Mouse (Mus musculus) right cerebral cortex, postnatal 4 days (tissue): ENCODE data around the gene Rrp1.
"Not testable (repeated sequence)": the region's sequence is repeated elsewhere in the genome, so short reads cannot be mapped to it uniquely, and the experiment has no call there.

Experiments used
- DNase-seq: peaks from one replicate; pipeline ENCODE4 v3.0.0-alpha.2; 2022

The Rrp1 gene

DNA sequence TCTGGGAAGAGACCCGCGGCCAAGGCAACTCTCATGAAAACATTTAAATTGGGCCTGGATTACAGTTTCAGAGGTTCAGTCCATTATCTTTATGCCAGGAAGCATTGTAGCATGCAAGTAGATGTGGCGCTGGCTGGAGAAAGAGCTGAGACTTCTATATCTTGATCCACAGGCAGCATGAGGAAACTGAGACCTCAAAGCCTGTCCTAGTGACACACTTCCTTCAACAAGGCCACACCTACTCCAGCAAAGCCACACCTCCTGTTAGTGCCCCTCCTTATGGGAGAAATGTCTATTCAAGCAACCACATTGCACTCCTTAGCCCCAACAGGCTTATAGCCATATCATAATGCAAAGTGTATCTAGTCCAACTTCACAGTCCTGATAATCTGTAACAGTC, 9.8 kb upstream of the Rrp1 start:
- no peak for DNase-seq

DNA sequence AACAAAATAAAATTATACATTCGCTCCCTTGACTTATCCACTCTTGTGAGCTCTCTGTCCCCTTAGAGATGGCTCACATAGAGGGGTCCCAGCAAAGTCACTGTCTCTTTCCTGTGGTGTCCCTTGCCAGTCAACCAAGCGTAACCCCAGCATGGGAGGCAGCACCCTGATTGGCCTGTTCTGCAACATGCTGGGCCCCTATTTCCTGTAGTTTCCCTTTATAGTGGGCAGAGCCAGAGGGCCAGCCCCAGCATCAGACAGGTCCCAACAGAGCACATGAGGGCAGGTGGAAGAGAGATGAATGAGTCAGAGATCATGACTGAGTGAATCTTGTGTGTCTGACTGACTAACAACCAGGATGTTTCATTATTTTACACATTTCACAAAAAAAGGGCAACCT, 8.1 kb upstream of the Rrp1 start:
- no peak for DNase-seq

DNA sequence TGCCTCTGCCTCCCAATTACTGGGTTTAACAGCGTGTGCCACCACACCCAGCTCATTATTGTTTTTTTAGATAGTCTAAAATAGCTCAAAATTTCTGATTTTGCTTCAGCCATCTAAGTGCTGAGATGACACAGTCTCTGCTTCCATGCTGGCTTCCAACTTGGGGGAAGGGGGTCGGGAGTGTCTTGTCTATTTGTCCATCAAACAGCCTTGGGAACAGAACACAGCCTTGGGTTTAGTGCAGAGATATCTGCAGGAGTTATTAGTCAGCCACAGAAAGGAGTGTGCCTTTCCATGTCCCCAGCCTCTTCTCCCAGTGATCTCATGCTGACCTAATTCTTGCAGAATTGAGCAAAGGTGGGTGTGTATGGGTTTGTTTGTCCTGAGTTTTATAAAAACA, 5.9 kb upstream of the Rrp1 start:
- DNase-seq: no peak

DNA sequence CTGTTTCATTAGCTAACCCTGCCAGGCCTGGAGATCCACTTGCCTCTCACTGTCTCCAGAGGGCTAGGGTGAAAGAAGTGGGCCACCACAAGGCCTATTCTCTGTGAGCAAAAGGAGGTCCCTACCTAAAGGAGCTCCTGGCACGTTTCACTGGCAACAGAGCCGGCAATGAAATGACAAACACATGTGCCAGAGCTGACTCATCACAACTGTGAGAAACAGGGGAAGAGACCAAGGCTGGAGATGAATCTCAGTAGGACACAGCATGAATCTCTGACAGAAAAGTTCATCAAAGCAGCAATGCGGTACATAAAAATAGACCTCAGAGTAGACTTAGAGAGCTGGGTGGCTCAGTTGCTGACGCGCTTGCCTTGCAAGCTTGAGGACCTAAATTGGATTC, 5.0 kb upstream of the Rrp1 start:
- DNase-seq: no peak

DNA sequence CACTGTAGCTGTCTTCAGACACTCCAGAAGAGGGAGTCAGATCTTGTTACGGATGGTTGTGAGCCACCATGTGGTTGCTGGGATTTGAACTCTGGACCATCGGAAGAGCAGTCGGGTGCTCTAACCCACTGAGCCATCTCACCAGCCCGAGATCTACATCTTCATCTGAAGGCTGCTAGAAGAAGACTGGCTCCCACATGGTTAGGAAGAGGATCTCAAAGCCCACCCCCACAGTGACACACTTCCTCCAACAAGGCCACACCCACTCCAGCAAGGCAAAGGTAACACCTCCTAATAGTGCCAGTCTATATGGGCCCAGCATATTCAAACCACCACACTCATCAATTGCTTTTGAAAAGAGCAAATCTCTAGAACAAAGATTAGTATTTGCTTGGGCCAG, 2.1 kb upstream of the Rrp1 start:
- DNase-seq: not testable (repeated sequence)

DNA sequence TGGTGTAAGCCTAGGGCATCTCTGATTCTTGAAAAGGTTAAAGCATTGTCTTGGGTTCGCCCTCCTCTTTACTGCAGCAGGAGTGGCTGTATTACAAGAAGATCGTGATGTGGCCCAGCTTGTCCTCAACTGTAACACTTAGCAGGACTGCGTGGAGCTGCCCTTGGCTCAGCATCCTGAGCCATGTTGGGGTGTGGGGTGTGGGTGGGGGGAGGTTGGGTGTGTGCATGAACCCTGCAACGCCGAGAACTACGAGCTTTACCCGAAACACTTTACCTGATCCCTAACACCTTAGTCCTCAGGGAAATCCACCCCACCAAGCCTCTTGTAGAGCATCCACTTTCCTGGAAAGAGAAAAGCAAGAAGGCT, 293 bp upstream of the Rrp1 start:
- DNase-seq: no peak

DNA sequence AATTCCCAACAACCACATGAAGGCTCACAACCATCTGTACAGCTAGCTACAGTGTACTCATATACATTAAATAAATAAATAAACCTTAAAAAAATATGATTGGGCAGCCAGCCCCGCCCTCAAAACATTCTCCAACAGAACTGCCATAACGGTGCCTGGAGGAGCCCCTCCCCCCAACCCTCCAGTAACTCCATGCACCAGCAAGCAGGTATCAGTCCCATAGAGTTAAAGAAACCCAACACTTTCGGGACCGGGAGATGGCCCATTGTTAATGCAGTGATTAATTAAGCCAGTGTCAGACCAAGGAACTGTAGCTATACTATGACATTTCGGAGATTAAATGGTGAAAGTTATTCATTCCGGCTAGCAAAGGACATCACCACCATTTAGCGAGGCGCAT, 992 bp downstream of the Rrp1 start:
- no peak for DNase-seq

DNA sequence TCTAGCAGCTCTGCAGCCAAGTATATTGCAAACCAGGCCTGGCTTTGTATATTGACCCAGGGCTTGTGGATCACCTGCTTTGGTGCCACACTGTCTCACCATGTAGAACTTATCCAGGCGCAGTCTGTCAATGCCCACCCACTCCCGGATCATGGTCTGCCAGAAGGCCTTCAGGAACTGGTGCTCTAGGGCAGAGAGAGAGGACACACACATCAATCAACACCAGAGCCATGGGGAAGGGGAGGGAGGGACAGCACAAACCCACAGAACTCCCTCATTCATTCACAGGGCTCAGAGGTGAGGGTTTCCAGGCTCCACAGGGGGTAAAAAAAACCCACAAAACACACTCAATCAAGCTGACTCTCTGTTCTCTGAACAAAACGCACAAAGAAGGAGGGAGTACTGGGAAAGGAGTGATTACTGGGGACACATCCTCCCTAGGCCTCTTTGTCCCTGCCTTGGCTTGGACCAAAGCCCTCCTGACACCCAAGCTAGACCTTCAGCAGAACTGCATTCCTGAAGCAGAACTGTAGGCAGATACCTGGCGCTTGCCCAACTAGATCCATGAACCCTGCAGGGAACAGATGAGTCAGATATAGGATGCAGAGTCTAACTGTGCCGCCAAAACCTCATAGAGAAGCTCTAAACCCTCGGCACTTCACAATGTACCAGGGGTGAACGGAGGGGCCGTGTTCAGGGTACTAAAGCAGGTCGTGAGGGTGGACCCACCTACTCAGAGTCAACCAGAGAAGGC, 3.6 kb downstream of the Rrp1 start:
- DNase-seq: no peak

DNA sequence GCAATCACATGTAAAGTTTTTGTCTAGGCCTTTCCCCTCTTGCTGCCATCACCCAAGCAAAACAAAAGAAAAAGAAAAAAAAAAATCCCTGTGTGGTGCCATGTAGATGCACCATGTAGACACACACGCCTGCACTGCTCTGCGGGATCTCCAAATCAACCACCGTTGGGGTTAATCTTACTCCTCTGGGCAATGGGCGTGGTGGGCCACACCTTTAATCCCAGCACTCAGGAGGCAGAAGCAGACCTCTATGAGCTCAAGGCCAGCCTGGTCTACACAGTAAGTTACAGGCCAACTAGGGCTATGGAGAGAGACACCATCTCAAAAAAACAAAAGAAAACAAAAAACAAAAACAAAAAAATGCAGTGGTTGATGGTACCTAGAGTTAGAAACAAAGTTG, 5.7 kb downstream of the Rrp1 start:
- no peak for DNase-seq

DNA sequence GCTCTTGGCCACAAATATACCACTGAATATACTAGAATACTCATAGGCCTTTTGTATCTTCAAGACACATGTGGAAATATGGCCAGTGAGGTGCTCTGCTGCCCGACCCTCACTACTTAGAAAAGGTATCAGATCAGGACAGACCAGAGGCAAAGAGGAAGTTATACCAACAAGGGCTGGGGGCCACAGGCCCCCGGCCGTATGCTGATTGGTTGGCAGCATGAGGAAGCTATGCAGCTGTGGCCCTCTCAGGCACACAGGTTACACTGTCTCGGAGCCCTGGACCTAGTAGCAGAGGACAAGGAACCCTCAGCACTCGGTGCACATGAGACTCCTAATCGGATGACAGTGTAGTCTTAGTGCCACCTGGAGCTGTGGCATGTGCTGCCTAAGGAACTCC, 6.7 kb downstream of the Rrp1 start:
- DNase-seq: no peak

DNA sequence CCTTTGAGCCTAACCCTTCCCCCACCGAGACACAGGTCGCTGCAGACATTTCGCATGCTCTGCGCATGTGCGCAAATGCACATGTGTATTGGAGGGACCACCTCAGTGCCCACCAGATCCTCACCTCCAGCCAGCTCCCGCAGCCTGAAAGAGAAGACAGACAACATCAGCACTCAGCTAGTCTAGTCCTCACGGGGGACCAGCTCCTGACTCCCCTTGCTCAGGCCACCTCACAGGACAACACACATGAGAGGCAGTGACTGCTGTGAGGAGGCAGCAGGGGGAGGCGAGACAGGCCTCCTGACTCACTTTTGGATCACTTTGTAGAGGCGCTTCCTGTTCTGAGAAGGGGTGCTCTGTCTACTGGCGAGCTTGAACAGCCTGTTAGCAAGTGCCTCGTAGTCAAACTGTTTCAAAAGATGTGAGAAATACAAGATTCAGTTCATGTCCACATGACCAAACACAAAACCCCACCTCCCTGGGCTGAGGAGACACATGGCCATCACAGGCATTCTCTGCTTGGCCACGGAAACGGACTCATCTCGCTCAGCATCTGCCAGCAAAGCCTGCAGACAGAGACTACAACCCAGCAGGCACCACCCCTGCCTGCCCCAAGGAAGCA, 10.4 kb downstream of the Rrp1 start:
- DNase-seq: no peak

DNA sequence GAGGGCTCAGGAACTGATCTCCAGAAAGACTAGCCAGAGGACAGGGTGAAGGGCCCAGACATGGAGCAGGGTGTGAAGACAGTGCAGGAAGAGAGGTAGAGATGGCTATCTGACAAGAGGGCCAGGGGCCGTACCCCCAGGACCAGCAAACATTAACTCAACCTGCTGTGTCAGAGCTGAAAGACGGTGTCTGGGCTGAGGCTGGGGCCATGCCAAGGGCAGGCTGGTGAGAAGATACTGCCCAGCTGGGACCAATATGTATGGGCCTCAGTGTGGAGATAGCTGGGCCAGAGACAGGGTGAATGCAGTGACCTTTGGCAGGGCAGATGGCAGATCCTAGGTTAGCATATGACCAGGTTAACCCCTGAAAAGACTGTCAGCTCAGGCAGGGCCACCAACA, 11.7 kb downstream of the Rrp1 start:
- no peak for DNase-seq

DNA sequence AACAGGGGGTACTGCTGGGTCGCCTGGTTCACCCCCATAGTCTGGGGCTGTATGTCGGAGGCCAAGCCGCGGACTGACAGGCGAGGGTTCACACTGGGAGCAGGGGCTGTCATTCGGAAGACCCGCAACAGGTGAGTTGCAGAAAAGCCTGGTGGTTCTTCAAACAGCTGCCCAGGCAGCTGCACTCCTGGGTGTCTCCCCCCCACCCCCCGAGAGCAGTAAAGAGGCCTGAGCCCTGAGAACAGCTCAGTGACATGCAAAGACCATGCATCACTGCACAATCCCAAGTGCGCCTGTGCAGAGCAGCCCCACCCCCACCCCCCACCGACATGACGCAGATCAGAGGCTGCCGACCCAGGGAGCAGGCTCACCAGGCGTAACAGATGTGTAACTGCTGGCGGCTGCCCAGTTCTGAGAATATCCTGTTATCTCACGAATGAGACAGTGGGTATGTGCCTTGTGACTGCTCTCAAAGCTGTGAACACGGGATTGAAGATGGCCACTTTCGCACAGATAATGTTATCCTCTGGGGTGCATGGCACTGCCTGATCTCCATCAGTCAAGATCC, 13.7 kb downstream of the Rrp1 start:
- peak; percentile 56 for DNase-seq

DNA sequence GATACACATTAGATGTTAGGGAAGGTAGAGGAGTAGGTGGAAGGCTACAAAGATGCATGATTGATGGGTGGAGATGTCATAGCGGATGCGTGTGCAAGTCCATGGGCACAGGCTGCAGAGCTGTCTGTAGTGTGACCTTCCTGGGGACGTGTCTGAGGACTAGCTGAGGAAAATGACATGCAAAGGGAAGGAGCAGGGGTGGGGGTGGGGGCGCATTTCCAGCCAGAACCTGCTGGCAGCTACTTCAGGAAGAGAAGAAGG, 16.3 kb downstream of the Rrp1 start:
- DNase-seq: no peak

DNA sequence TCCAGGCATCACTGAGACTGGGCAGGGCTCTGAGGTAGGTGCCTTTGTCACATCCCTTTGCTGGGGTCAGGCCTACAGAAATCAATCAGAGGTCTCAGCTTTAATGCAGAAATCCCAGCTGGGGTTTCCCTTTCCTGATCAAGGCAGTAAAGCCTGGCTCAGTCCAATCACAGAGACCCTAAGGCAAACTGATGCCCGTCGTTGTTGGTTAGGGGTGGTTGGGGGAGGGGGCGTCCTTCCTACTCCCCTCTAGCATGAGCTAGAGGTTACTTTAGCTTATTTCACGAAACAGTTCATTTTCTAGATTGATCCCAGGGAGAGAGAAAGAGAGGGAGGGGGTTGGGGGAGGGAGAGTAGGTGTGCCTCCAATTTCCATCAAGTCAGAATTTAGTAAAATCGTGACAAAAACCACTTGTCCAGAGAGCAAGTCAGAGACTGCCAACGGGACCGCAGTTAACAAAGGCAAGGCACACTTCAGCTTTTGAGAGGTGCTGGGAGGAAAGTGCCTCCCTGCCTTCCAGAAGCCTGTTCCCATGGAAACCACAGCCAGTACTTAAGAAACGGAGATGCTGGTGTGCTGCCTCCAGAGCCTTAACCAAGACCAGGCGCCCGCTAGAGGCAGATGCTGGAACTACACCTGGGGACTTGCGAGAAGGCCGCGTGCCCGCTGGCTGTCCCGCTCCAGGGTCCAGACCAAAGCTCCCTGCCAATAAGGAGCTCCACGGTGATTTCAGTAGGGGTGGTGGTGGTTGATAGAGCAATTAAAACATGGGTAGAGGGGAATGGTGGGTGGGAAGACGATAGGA, 16.8 kb downstream of the Rrp1 start:
- DNase-seq: peak; percentile 100

DNA sequence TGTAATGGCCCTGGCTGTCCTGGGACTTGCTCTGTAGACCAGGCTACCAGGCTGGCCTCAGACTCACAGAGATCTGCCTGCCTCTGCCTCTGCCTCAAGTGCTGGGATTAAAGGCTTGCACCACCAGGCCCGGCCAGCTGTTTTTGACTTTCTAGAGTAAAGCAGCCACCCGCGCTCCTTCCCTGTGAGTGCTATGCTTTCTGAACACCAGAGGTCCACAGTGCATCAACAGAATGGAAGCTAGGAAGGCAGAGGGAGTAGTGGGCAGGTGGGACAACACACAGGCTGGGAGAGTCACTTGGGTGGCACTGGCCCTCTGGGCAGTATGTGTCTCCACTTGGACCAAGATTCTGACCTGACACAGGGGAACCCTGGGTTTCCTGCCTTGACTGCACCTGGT, 17.5 kb downstream of the Rrp1 start:
- no peak for DNase-seq

DNA sequence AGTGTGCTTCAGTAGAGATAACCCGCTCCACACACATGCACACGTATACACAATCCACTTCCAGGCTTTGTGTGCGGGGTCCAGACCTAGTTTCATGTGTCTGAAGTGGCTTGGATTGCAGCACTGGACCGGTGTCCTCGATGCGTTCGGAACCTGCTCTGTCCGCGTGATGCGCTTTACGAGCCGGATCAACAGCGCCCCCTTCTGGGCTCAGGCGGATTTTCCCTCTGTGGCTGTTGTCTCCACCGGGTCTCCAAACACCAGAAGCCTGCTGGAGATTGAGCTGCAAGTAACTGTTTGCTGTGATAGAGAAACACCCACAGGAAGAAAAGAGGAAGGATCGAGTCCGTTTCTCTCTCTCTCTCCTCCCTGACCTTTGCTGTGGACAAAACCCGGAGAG, 20.8 kb downstream of the Rrp1 start:
- DNase-seq: peak; percentile 83

DNA sequence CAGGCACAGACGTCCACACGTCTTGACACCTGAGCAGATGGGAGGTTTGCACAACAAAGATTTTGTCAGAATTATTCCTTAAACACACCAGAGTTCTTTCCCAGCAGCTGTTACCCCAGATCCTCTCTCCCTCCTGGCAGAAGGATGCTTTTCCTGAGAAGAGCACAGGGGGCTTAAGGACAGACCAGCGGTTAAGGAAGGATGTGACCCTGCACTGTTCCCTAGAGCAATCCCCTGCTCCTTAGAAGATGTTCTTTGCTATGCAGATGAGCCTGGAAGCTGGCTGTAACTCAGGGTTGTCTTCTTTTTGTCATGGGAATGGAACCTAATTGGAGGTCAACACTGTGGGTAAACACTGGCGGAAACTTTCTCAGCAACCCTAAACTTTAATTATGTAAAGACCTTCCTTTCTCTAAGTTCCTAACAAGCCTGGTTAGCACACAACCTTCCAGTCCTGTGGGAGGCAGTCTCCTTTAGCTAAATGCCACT, 21.8 kb downstream of the Rrp1 start:
- DNase-seq: no peak

DNA sequence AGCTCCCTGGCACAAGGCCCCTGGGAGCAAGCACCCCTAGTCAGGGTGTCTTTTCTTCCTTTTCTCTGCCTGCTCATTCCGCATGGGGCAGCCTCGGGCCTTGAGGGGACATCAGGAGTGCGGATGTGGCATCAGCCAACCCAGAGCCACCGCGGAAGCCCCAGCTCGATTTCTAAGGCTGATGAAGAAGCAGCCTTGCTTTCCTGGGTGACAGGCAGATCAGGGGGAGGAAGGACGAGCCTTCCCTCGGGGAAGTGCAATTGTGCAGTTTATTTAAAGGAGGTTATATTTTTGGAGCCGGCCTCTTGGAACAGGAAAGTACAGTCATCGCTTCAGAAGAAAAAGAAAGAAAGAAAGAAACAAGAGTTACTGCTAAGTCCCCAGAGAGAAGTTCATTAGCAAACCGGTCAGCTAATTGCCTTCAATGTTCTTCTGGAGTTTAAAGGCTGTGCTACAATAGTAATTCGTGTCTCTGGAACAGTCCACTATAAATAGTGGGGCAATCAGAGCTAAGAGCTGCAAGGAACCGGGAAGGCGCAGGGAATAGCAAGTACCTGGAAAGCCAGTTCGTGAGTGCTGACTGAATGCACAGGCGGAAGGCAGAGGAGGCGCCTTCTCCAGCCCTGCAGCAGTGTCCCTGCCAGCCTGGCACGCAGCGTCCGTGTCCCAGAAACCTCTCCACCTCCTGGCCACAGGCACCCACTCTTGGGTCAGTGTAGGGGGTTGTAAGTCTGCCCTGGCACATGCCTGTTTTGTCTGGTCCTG, 24.4 kb downstream of the Rrp1 start:
- DNase-seq: no peak

DNA sequence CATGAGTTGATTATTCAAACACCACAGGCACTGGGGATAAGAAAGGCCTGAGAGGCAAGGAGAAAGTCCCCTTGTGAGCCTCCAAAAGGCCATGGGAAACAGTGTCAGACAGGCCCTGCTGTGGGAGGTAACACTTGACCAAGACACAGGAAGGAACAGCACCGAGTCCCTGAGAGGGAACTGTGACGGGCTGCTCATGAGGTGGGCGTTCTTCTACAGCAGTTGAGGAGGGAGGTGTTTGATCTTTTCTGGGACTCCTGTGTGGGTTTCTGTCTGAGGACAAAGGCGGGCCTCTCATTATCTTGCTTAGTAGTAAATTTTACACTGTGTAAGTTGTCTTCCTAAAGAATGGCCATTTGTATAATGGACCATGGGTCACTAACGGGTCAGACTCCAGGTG, 27.3 kb downstream of the Rrp1 start:
- no peak for DNase-seq

DNA sequence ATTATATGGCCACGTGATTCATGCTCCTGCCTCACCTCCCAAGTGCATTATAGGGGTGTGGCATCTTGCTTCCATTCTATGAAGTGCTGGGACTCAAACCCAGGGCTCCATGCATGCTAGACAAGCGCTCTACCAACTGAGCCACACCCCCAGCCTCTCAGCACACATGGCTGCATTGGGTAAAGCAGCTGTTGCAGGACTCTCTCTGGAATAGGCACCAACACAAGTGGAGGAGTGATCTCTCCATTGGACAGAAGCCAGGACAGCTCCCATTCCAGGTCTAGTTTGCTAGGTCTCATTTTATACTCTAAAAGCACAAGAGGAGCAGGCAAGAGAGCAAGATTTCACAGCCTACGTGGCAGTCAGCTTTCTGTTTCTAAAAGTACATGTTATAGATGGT, 29.3 kb downstream of the Rrp1 start:
- DNase-seq: no peak

DNA sequence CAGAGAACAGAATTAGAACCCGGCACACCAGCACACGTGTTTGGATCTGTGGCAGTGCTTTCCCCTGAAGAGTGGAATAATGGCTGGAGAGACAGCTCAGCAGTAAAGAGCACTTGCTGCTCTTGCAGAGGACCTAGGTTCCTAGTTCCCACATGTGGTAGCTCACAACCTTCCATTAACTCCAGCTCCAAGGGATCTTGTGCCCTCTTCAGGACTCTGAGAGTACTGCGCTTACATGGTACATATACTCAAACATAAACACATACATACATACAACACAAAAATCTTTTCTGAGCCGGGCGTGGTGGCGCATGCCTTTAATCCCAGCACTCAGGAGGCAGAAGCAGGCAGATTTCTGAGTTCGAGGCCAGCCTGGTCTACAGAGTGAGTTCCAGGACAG, 34.3 kb downstream of the Rrp1 start:
- no peak for DNase-seq
